Mouse (Mus musculus) heart, embryonic 12.5 days (tissue): ENCODE results near the gene Gm11563. TPM values are rescaled to one million over a fixed set of nuclear protein-coding genes. Genes with fewer than 3 reads are reported as not detected.
"Not testable (repeated sequence)": the region's sequence is repeated elsewhere in the genome, so short reads cannot be mapped to it uniquely, and the experiment has no call there.

Source experiments
- ATAC-seq: fragments of 200-750 bp; cut with Nextera tagmentation; 2 replicates; pipeline ENCODE4 v1.8.0; 2017; ENCODE audit warnings: moderate TSS enrichment, moderate library complexity; ENCODE audit not compliant: insufficient number of reproducible peaks, low FRiP score
- H3K27ac ChIP-seq: fragments of 300-500 bp; sonication (generic); 2 replicates; pipeline ENCODE4 v1.5.1; 2016; ENCODE audit warnings: mild to moderate bottlenecking, moderate library complexity; ENCODE audit not compliant: poor library complexity, severe bottlenecking
- H3K27me3 ChIP-seq: fragments of 300-500 bp; sonication (generic); replicated peaks from 2 replicates; pipeline ENCODE4 v1.6.1; 2016; ENCODE audit warnings: mild to moderate bottlenecking, moderate library complexity
- H3K36me3 ChIP-seq: fragments of 300-500 bp; sonication (generic); 2 replicates; pipeline ENCODE4 v1.6.1; 2016; ENCODE audit warnings: mild to moderate bottlenecking, moderate library complexity
- H3K4me1 ChIP-seq: fragments of 300-500 bp; sonication (generic); replicated peaks from 2 replicates; pipeline ENCODE4 v1.6.1; 2016; ENCODE audit warnings: mild to moderate bottlenecking
- H3K4me2 ChIP-seq: fragments of 300-500 bp; sonication (generic); 2 replicates; pipeline ENCODE4 v1.6.1; 2016; ENCODE audit warnings: mild to moderate bottlenecking, moderate library complexity
- H3K4me3 ChIP-seq: fragments of 300-500 bp; sonication (generic); 2 replicates; pipeline ENCODE4 v1.5.1; 2016; ENCODE audit warnings: mild to moderate bottlenecking
- H3K9ac ChIP-seq: fragments of 300-500 bp; sonication (generic); 2 replicates; pipeline ENCODE4 v1.6.1; 2016; ENCODE audit warnings: mild to moderate bottlenecking, moderate library complexity
- H3K9me3 ChIP-seq: fragments of 300-500 bp; sonication (generic); replicated peaks from 2 replicates; pipeline ENCODE4 v1.6.1; 2016; ENCODE audit warnings: mild to moderate bottlenecking, moderate library complexity
- WGBS: fragments of 180-500 bp; shearing (Covaris S2); methylation state at CpG from one replicate; pipeline ENCODE4 v1.1.7; 2016; 5-methylcytosine and 5-hydroxymethylcytosine counted together
- polyA plus RNA-seq: library from polyadenylated mRNA; unstranded; fragments of >200 nt; fragmentation: Nextera tagmentation; extraction: Ambion mirVana; gene quantifications from 2 replicates; pipeline ENCODE4 v1.2.1, GENCODE M21; 2016

Gene Gm11563
- polyA plus RNA-seq, 1 experiment from 2014 or later: not detected

GRCm38 (mm10) chr11:99640926-99641325, 17.8 kb downstream of the Gm11563 start:
- Histone ChIP-seq H3K9me3 (no peaks in the 10 kb centered on the region), H3K27me3 (0 out of 2 replicates have a peak, but pooled peaks cover 6% of the 10 kb centered on the region), H3K4me1 (no peaks in the 10 kb centered on the region), H3K9ac (no peak overlapping the region), H3K36me3 (no peaks in the 10 kb centered on the region), H3K4me2 (no peak overlapping the region), H3K4me3 (no peak overlapping the region), H3K27ac (no peak overlapping the region)
- ATAC-seq: no peak
- 36% methylated on average over 1 of the region's 1 CpGs for WGBS

- H3K27me3 ChIP-seq: peaks cover 8% of the 10 kb centered on the region
- no peaks in the 10 kb centered on the region for H3K9me3 ChIP-seq
- H3K27ac ChIP-seq: no peak overlapping the region
- no peaks in the 10 kb centered on the region for H3K4me1 ChIP-seq
- H3K9ac ChIP-seq: no peak overlapping the region
- no peak for ATAC-seq
- H3K36me3 ChIP-seq: no peaks in the 10 kb centered on the region
- no peak overlapping the region for H3K4me2 ChIP-seq
- no peak overlapping the region for H3K4me3 ChIP-seq
- 54% methylated on average over 1 of the region's 1 CpGs for WGBS
Measured at GRCm38 (mm10) chr11:99637086-99637485, 21.7 kb downstream of the Gm11563 start.

GRCm38 (mm10) chr11:99634653-99635134, 24.1 kb downstream of the Gm11563 start, which contains the start of gene Krtap4-2:
Gene Krtap4-2 (minus strand): TSS chr11:99635084.
- Histone ChIP-seq H3K27ac (no peak within 1 kb of the TSS), H3K27me3 (peaks cover 8% of the 10 kb centered on the region), H3K4me1 (no peaks in the 10 kb centered on the region), H3K4me2 (no peak within 1 kb of the TSS), H3K4me3 (no peak within 1 kb of the TSS), H3K9ac (no peak within 1 kb of the TSS), H3K9me3 (no peaks in the 10 kb centered on the region), H3K36me3 (no peaks in the 10 kb centered on the region)
- 34% methylated on average over 8 of the region's 8 CpGs for WGBS
- no peak for ATAC-seq

- H3K27ac ChIP-seq: no peak overlapping the region
- no peak overlapping the region for H3K9ac ChIP-seq
- no peak overlapping the region for H3K4me3 ChIP-seq
- no peak overlapping the region for H3K4me2 ChIP-seq
- H3K36me3 ChIP-seq: no peaks in the 10 kb centered on the region
- no peaks in the 10 kb centered on the region for H3K4me1 ChIP-seq
- peaks cover 5% of the 10 kb centered on the region for H3K27me3 ChIP-seq
- WGBS: 45% methylated on average over 2 of the region's 2 CpGs
- no peak for ATAC-seq
- H3K9me3 ChIP-seq: no peaks in the 10 kb centered on the region
Measured at GRCm38 (mm10) chr11:99633293-99633692, 25.5 kb downstream of the Gm11563 start.

- no peaks in the 10 kb centered on the region for H3K36me3 ChIP-seq
- WGBS: 65% methylated on average over 3 of the region's 3 CpGs
Measured at GRCm38 (mm10) chr11:99630890-99631289, 27.9 kb downstream of the Gm11563 start.

GRCm38 (mm10) chr11:99628138-99628537, 30.6 kb downstream of the Gm11563 start, which contains the start of gene Krtap4-1:
Gene Krtap4-1 (minus strand): TSS chr11:99628238.
- Histone ChIP-seq H3K4me2 (no peak within 1 kb of the TSS), H3K9ac (no peak within 1 kb of the TSS), H3K36me3 (no peaks in the 10 kb centered on the region), H3K27me3 (peaks cover 5% of the 10 kb centered on the region; the same call in 1 of the 2 replicates), H3K4me3 (no peak within 1 kb of the TSS), H3K9me3 (peaks cover 5% of the 10 kb centered on the region; the same call in 1 of the 2 replicates), H3K4me1 (no peaks in the 10 kb centered on the region), H3K27ac (no peak within 1 kb of the TSS)
- WGBS: 76% methylated on average over 4 of the region's 4 CpGs
- ATAC-seq: no peak

More at GRCm38 (mm10) chr11:99630890-99631289, 27.9 kb downstream of the Gm11563 start:
- H3K4me2 ChIP-seq: no peak overlapping the region
- no peak overlapping the region for H3K9ac ChIP-seq
- H3K27me3 ChIP-seq: peaks cover 10% of the 10 kb centered on the region
- no peaks in the 10 kb centered on the region for H3K4me1 ChIP-seq
- ATAC-seq: no peak
- no peak overlapping the region for H3K4me3 ChIP-seq
- no peak overlapping the region for H3K27ac ChIP-seq
- no peaks in the 10 kb centered on the region for H3K9me3 ChIP-seq

GRCm38 (mm10) chr11:99620335-99620734, 38.4 kb downstream of the Gm11563 start, which contains the start of gene Gm11562:
Gene Gm11562 (minus strand): TSS chr11:99620435.
- Histone ChIP-seq H3K36me3 (no peaks in the 10 kb centered on the region), H3K4me1 (no peaks in the 10 kb centered on the region), H3K4me2 (no peak within 1 kb of the TSS), H3K9me3 (peaks cover under 1% of the 10 kb centered on the region; the same call in 1 of the 2 replicates), H3K4me3 (no peak within 1 kb of the TSS), H3K9ac (no peak within 1 kb of the TSS), H3K27ac (no peak within 1 kb of the TSS), H3K27me3 (no peaks in the 10 kb centered on the region)
- 81% methylated on average over 2 of the region's 2 CpGs for WGBS
- no peak for ATAC-seq

- Histone ChIP-seq H3K4me2 (no peak within 1 kb of the TSS), H3K4me1 (no peaks in the 10 kb centered on the region), H3K36me3 (no peaks in the 10 kb centered on the region), H3K27me3 (no peaks in the 10 kb centered on the region), H3K9ac (no peak within 1 kb of the TSS), H3K9me3 (no peaks in the 10 kb centered on the region), H3K27ac (no peak within 1 kb of the TSS), H3K4me3 (no peak within 1 kb of the TSS)
- WGBS: 53% methylated on average over 3 of the region's 3 CpGs
- ATAC-seq: no peak
Measured at GRCm38 (mm10) chr11:99614796-99615363, 43.9 kb downstream of the Gm11563 start, which contains the start of gene Krtap2-4. Gene Krtap2-4 (minus strand): TSS chr11:99614846.

- H3K4me1 ChIP-seq, H3K4me3 ChIP-seq, H3K27ac ChIP-seq, H3K36me3 ChIP-seq, H3K27me3 ChIP-seq, H3K4me2 ChIP-seq, H3K9me3 ChIP-seq, ATAC-seq, H3K9ac ChIP-seq: not testable (repeated sequence)
- 54% methylated on average over 1 of the region's 2 CpGs for WGBS
Measured at GRCm38 (mm10) chr11:99610089-99610488, 48.7 kb downstream of the Gm11563 start, which contains the start of gene Gm11937. Gene Gm11937 (minus strand): TSS chr11:99610189.

GRCm38 (mm10) chr11:99609126-99609525, 49.6 kb downstream of the Gm11563 start:
- Histone ChIP-seq H3K4me3 (no peak overlapping the region), H3K9ac (no peak overlapping the region), H3K27ac (no peak overlapping the region), H3K4me2 (no peak overlapping the region), H3K9me3 (no peaks in the 10 kb centered on the region), H3K4me1 (no peaks in the 10 kb centered on the region), H3K27me3 (no peaks in the 10 kb centered on the region; the same call in 1 of the 2 replicates), H3K36me3 (no peaks in the 10 kb centered on the region)
- no peak for ATAC-seq
- 62% methylated on average over 1 of the region's 1 CpGs for WGBS
